26 mouse cellular contexts compared by ENCODE assay signal in the genomic region with DNA sequence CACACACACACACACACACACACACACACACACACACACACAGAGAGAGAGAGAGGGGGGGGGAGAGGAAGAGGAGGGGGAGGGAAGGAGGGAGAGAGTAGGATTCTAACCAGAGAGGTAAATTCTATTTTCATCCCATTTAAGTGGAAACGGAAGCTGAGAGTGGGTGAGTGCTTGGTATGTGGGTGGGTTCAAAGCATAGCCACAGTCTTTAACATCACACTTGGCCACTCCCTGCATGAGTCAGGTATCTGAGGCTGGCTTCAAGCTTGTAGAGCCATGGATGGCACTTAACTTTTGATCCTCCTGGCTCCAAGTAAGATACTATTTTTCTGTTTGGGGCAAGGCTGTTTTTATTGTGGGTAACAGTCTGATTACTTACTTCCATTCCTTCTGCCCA. TPM values are rescaled to one million over a fixed set of nuclear protein-coding genes. Genes with fewer than 3 reads are reported as not detected.
DNase-seq lines count a peak whose midpoint lies in the region; ATAC-seq and TF ChIP-seq lines count a peak whose summit lies in the region.
"Had no signal": no experiment of that assay in that cellular context is flagged by ENCODE, and none has a peak within 500 bp of the region (broad histone marks: within the 10 kb centered on the region; RNA-seq: fewer than 3 reads in every experiment).

No protein-coding gene starts in this region.

- H3K79me2 ChIP-seq in CH12.LX (replicated peaks; ENCODE audit: control insufficient read depth, extremely low read depth, insufficient read depth, poor library complexity, severe bottlenecking), result no peaks in the 10 kb centered on the region

- DNase-seq in lung, postnatal 0 days (ENCODE audit: low spot score), result peak; percentile 50
- no peak for DNase-seq in lung, postnatal 36 days
- DNase-seq in CH12.LX (ENCODE audit: extremely low read depth), result peak; percentile 3
- DNase-seq in brain, adult 2 months (ENCODE audit: low read depth, low spot score), result peak; percentile 59
- DNase-seq in naive thymus-derived CD4-positive, alpha-beta T cell, adult 2 months (ENCODE audit: low read depth), result peak; percentile 34
- no peak for DNase-seq in MN1 (ENCODE audit: low spot score)
- no peak for DNase-seq in stomach, postnatal 0 days (ENCODE audit: low spot score)
- DNase-seq: adrenal gland, postnatal 10 days; cerebellum, postnatal 10 days; embryo, embryonic 11 days; heart, postnatal 10 days; kidney, adult 8-10 months; kidney, postnatal 14 days; layer of hippocampus, postnatal 36 days; spleen, adult 18-20 months had no signal

- dilution Hi-C loops in CH12.LX (cut with MboI; ENCODE audit: extremely low pct_ligation_motif_present, extremely low pct_unique_long_range_greater_than_20kb, low sequenced_read_pairs), result no loop called here

- no peaks in the 10 kb centered on the region for H3K27me3 ChIP-seq in lung, postnatal 0 days (replicated peaks; ENCODE audit: insufficient read depth, low read length)
- H3K27me3 ChIP-seq in CH12.LX (replicated peaks), result no peaks in the 10 kb centered on the region
- no peaks in the 10 kb centered on the region for H3K27me3 ChIP-seq in intestine, embryonic 15.5 days (replicated peaks)
- H3K27me3 ChIP-seq in stomach, postnatal 0 days (ENCODE audit: control insufficient read depth, insufficient read depth, low read length), result no peaks in the 10 kb centered on the region
- H3K27me3 ChIP-seq: forebrain, embryonic 15.5 days; midbrain, embryonic 12.5 days; neural tube, embryonic 13.5 days had no signal

- H3K36me3 ChIP-seq in lung, postnatal 0 days (ENCODE audit: insufficient read depth, low read length), result no peaks in the 10 kb centered on the region
- H3K36me3 ChIP-seq in CH12.LX (replicated peaks in 1 of 2; ENCODE audit: control insufficient read depth in 1 of 2, insufficient read depth in 1 of 2, low read length in 1 of 2), result no peaks in the 10 kb centered on the region
- no peaks in the 10 kb centered on the region for H3K36me3 ChIP-seq in intestine, embryonic 15.5 days
- H3K36me3 ChIP-seq in stomach, postnatal 0 days (ENCODE audit: control insufficient read depth, insufficient read depth, low read length), result no peaks in the 10 kb centered on the region
- H3K36me3 ChIP-seq: forebrain, embryonic 15.5 days; midbrain, embryonic 12.5 days; neural tube, embryonic 13.5 days had no signal

- no peaks in the 10 kb centered on the region for H3K9me3 ChIP-seq in lung, postnatal 0 days (ENCODE audit: low read length)
- H3K9me3 ChIP-seq in CH12.LX (replicated peaks; ENCODE audit: low read length), result no peaks in the 10 kb centered on the region
- no peaks in the 10 kb centered on the region for H3K9me3 ChIP-seq in intestine, embryonic 15.5 days
- H3K9me3 ChIP-seq in stomach, postnatal 0 days (ENCODE audit: control insufficient read depth, low read length), result no peaks in the 10 kb centered on the region
- H3K9me3 ChIP-seq: forebrain, embryonic 15.5 days; midbrain, embryonic 12.5 days; neural tube, embryonic 13.5 days had no signal

- H3K9ac ChIP-seq in lung, postnatal 0 days (replicated peaks; ENCODE audit: low read depth), result no peak overlapping the region
- H3K9ac ChIP-seq in CH12.LX (ENCODE audit: insufficient read depth, low read depth), result no peak overlapping the region
- H3K9ac ChIP-seq in intestine, embryonic 15.5 days, result no peak overlapping the region
- no peak overlapping the region for H3K9ac ChIP-seq in stomach, postnatal 0 days (ENCODE audit: low read length)
- H3K9ac ChIP-seq: forebrain, embryonic 15.5 days; hindbrain, embryonic 14.5 days; liver, embryonic 14.5 days; midbrain, embryonic 12.5 days; neural tube, embryonic 13.5 days had no signal

- H3K4me2 ChIP-seq in lung, postnatal 0 days (replicated peaks; ENCODE audit: low read depth, low read length), result no peak overlapping the region
- no peak overlapping the region for H3K4me2 ChIP-seq in CH12.LX (ENCODE audit: insufficient read depth, low read depth, poor library complexity, severe bottlenecking)
- no peak overlapping the region for H3K4me2 ChIP-seq in intestine, embryonic 15.5 days (replicated peaks)
- no peak overlapping the region for H3K4me2 ChIP-seq in stomach, postnatal 0 days (replicated peaks; ENCODE audit: low read depth)
- H3K4me2 ChIP-seq: forebrain, embryonic 15.5 days; heart, embryonic 11.5 days; hindbrain, embryonic 14.5 days; midbrain, embryonic 12.5 days; neural tube, embryonic 13.5 days had no signal

- H3K4me3 ChIP-seq in lung, postnatal 0 days (ENCODE audit: low read depth, low read length), result no peak overlapping the region
- no peak overlapping the region for H3K4me3 ChIP-seq in CH12.LX (replicated peaks in 1 of 3; ENCODE audit: low read depth in 2 of 3, low read length in 2 of 3, poor library complexity in 1 of 3)
- no peak overlapping the region for H3K4me3 ChIP-seq in intestine, embryonic 15.5 days (replicated peaks)
- H3K4me3 ChIP-seq in stomach, postnatal 0 days (ENCODE audit: low read depth, low read length), result no peak overlapping the region
- H3K4me3 ChIP-seq: forebrain, embryonic 15.5 days; layer of hippocampus, adult 2 months; midbrain, embryonic 12.5 days; neural tube, embryonic 13.5 days had no signal

- no peak for TF ChIP-seq EP300 in lung, postnatal 0 days (IDR thresholded peaks at IDR 0.05)
- no peak for TF ChIP-seq EP300 in CH12.LX (IDR thresholded peaks at IDR 0.05; ENCODE audit: low read length)
- TF ChIP-seq EP300 in stomach, postnatal 0 days (optimal IDR thresholded peaks at IDR 0.05), result no peak

- no peak overlapping the region for H3K27ac ChIP-seq in lung, postnatal 0 days (ENCODE audit: low read length)
- no peak overlapping the region for H3K27ac ChIP-seq in CH12.LX (ENCODE audit: insufficient read depth, low read depth)
- no peak overlapping the region for H3K27ac ChIP-seq in intestine, embryonic 15.5 days
- no peak overlapping the region for H3K27ac ChIP-seq in stomach, postnatal 0 days (replicated peaks)
- H3K27ac ChIP-seq: forebrain, embryonic 15.5 days; hindbrain, embryonic 14.5 days; layer of hippocampus, adult 2 months; liver, embryonic 14.5 days; macrophage; midbrain, embryonic 12.5 days; neural tube, embryonic 13.5 days had no signal

- in situ Hi-C loops in CH12.LX (cut with MboI; ENCODE audit: low pct_ligation_motif_present, low pct_unique_long_range_greater_than_20kb, low sequenced_read_pairs), result no loop called here

- no peaks in the 10 kb centered on the region for H3K4me1 ChIP-seq in lung, postnatal 0 days (ENCODE audit: insufficient read depth, low read depth, low read length)
- no peaks in the 10 kb centered on the region for H3K4me1 ChIP-seq in CH12.LX (ENCODE audit: control insufficient read depth in 1 of 2, insufficient read depth in 2 of 2)
- H3K4me1 ChIP-seq in intestine, embryonic 15.5 days (replicated peaks), result no peaks in the 10 kb centered on the region
- no peaks in the 10 kb centered on the region for H3K4me1 ChIP-seq in stomach, postnatal 0 days (replicated peaks; ENCODE audit: control insufficient read depth, insufficient read depth)
- H3K4me1 ChIP-seq: forebrain, embryonic 15.5 days; midbrain, embryonic 12.5 days; neural tube, embryonic 13.5 days had no signal

- no peak for TF ChIP-seq POLR2A in CH12.LX (IDR thresholded peaks at IDR 0.05; ENCODE audit: low read depth, low read length)

- 60% methylated on average over 1 of the region's 1 CpGs for WGBS in lung, postnatal 0 days
- WGBS in intestine, embryonic 15.5 days, result 56% methylated on average over 1 of the region's 1 CpGs
- 33% methylated on average over 1 of the region's 1 CpGs for WGBS in stomach, postnatal 0 days

- TF ChIP-seq CTCF in lung, postnatal 0 days (IDR thresholded peaks at IDR 0.05), result no peak
- no peak for TF ChIP-seq CTCF in CH12.LX (conservative IDR thresholded peaks at IDR 0.05 in 1 of 2, IDR thresholded peaks at IDR 0.05 in 1 of 2; ENCODE audit: low read depth in 2 of 2, low read length in 2 of 2)
- no peak for TF ChIP-seq CTCF in stomach, postnatal 0 days (IDR thresholded peaks at IDR 0.05; ENCODE audit: low read depth)

- ATAC-seq in lung, postnatal 0 days, result peak; percentile 57
- ATAC-seq in intestine, embryonic 15.5 days, result no peak
- no peak for ATAC-seq in stomach, postnatal 0 days (ENCODE audit: low FRiP score, low TSS enrichment)
- ATAC-seq: forebrain, embryonic 15.5 days had no signal

- no peak for TF ChIP-seq RAD21 in CH12.LX (IDR thresholded peaks at IDR 0.05; ENCODE audit: low read depth, low read length)

TF ChIP-seq in CH12.LX, 34 proteins besides CTCF, POLR2A, EP300 and RAD21:
- TF ChIP-seq MEF2A (IDR thresholded peaks at IDR 0.05; ENCODE audit: borderline replicate concordance, low read depth, low read length) (no peak), NRF1 (IDR thresholded peaks at IDR 0.05; ENCODE audit: low read depth, low read length) (no peak), RCOR1 (conservative IDR thresholded peaks at IDR 0.05; ENCODE audit: low read depth, low read length) (no peak), ZNF384 (IDR thresholded peaks at IDR 0.05; ENCODE audit: low read depth, low read length) (no peak), BHLHE40 (IDR thresholded peaks at IDR 0.05; ENCODE audit: low read depth, low read length) (no peak)

RNA-seq across cellular contexts. Expression of a gene that starts 41.2 kb away (rescaled TPM):
- 0.05 TPM in 1 of 2 replicates, not detected in the other for polyA plus RNA-seq in lung, postnatal 0 days (2015; fragmentation: Nextera tagmentation; extraction: Ambion mirVana)
- total RNA-seq in CH12.LX (2012; rRNA removed), result not detected in 2 replicates
- not detected in 2 replicates for total RNA-seq in CH12.LX (2014; rRNA removed)
- polyA plus RNA-seq in CH12.LX (2012; ENCODE audit: insufficient read length, low read depth), result not detected in 2 replicates
- polyA plus RNA-seq in intestine, embryonic 15.5 days (2015; fragmentation: Nextera tagmentation; extraction: Ambion mirVana), result 0.87 and 1.1 TPM in 2 replicates
- polyA plus RNA-seq in stomach, postnatal 0 days (2015; fragmentation: Nextera tagmentation; extraction: Ambion mirVana), result 0.11 and 0.34 TPM in 2 replicates
- total RNA-seq: gastrocnemius, adult 18-20 months; heart, postnatal 10 days; layer of hippocampus, postnatal 36 days had no signal
- polyA plus RNA-seq: C2C12, macrophage had no signal

Comparison
In these comparisons a context has a peak if more than half of its experiments do, and no peak if none do; other contexts are left out.
1. DNase-seq: peak in lung, postnatal 0 days (single experiment), CH12.LX (single experiment), brain, adult 2 months (single experiment) and naive thymus-derived CD4-positive, alpha-beta T cell, adult 2 months (single experiment); none in lung, postnatal 36 days (single experiment), MN1 (single experiment) and stomach, postnatal 0 days (single experiment).